Mouse (Mus musculus): ENCODE measurements around the gene Selenos. TPM values are rescaled to one million over a fixed set of nuclear protein-coding genes. Genes with fewer than 3 reads are reported as not detected.

Selenos gene
- polyA plus RNA-seq, 1 experiment from 2014 or later: 140 TPM

DNA sequence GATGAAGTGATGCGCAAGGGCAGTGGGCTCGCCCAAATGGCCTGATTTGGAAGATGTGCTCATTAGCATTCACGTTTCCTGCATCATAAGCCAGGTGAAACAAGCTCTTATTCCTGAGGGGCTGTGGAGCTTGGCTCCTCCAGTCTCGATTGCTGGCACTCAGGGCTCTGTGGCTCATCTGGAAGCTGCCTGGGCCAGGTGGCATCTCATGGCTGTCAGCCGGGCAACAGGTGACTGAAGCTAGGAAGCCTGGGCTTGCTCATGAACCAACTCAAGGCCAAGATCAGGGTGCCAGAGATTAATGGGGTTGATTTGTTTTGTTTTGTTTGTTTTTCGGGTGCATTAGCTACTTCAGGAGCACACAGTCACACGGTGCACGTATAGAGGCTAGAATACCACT is 13.2 kb downstream of the Selenos start:
- 92% methylated on average over 8 of the region's 8 CpGs for WGBS

DNA sequence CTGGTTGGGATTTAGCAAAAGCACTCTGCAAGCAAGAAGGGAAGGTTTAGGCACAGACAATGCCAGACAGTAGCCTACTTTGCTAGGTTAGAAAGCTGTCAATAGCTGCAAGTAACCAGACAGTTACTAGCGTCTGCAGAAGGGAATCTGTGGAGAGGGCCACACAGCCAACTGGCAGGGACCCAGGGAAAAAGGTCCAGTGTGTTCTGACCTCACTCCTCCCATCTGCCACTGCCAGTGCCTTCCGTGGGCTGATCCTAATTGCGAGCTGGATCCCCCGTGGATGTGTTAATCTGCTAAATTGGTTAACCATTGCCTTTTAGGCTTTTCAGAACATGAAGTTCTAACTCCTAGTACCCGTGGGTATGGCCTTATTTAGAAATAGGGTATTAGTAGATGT is 14.7 kb downstream of the Selenos start:
- Histone ChIP-seq H3K4me1 (ENCODE audit: control insufficient read depth, insufficient read depth, low read length) (no peaks in the 10 kb centered on the region), H3K4me3 (ENCODE audit: low read depth, low read length) (no peak overlapping the region), H3K4me2 (ENCODE audit: low read depth, low read length) (no peak overlapping the region), H3K9me3 (ENCODE audit: control insufficient read depth, low read length) (no peaks in the 10 kb centered on the region), H3K9ac (ENCODE audit: low read depth, low read length) (no peak overlapping the region), H3K27me3 (replicated peaks; ENCODE audit: control insufficient read depth, insufficient read depth, low read length) (no peaks in the 10 kb centered on the region), H3K27ac (replicated peaks; ENCODE audit: low read depth, low read length) (no peak overlapping the region), H3K36me3 (ENCODE audit: control insufficient read depth, insufficient read depth, low read length) (peaks cover 25% of the 10 kb centered on the region)
- ATAC-seq (ENCODE audit: low read depth): no peak
- no peak for DNase-seq (ENCODE audit: low spot score)
- WGBS: 84% methylated on average over 5 of the region's 5 CpGs

More for the DNA sequence above, 13.2 kb downstream of the Selenos start:
- ATAC-seq (ENCODE audit: low read depth) (no peak), DNase-seq (ENCODE audit: low spot score) (no peak)
- H3K4me3 ChIP-seq (ENCODE audit: low read depth, low read length): no peak overlapping the region
- no peak overlapping the region for H3K9ac ChIP-seq (ENCODE audit: low read depth, low read length)
- no peak overlapping the region for H3K4me2 ChIP-seq (ENCODE audit: low read depth, low read length)
- no peaks in the 10 kb centered on the region for H3K9me3 ChIP-seq (ENCODE audit: control insufficient read depth, low read length)
- H3K36me3 ChIP-seq (ENCODE audit: control insufficient read depth, insufficient read depth, low read length): peaks cover 40% of the 10 kb centered on the region
- H3K27ac ChIP-seq (replicated peaks; ENCODE audit: low read depth, low read length): no peak overlapping the region
- H3K27me3 ChIP-seq (replicated peaks; ENCODE audit: control insufficient read depth, insufficient read depth, low read length): no peaks in the 10 kb centered on the region
- no peaks in the 10 kb centered on the region for H3K4me1 ChIP-seq (ENCODE audit: control insufficient read depth, insufficient read depth, low read length)

DNA sequence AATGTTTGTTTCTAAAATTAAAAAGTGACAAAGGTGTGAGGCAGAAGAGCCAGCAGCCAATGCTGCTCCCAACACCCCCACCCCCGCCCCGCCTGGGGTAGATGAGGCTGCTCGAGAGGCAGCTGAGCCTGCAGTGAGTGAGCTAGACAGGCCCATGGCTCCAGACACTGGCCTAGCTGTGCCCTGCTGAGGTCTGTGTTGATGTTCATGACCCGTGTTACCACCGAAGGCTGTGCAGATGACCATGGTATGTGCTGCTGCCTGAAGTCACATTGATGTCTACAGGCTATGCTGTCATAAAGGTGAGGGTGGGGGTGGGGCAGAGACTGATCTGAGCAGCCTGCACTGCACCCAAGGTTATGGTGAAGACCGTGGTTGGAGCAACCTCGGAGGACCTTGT is 19.4 kb downstream of the Selenos start:
- 75% methylated on average over 7 of the region's 7 CpGs for WGBS
- Histone ChIP-seq H3K4me2 (ENCODE audit: low read depth, low read length) (no peak overlapping the region), H3K4me3 (ENCODE audit: low read depth, low read length) (no peak overlapping the region), H3K4me1 (ENCODE audit: control insufficient read depth, insufficient read depth, low read length) (peaks cover 3% of the 10 kb centered on the region; the same call in 1 of the 2 replicates), H3K9ac (ENCODE audit: low read depth, low read length) (no peak overlapping the region), H3K36me3 (ENCODE audit: control insufficient read depth, insufficient read depth, low read length) (no peaks in the 10 kb centered on the region), H3K27me3 (replicated peaks; ENCODE audit: control insufficient read depth, insufficient read depth, low read length) (no peaks in the 10 kb centered on the region), H3K9me3 (ENCODE audit: control insufficient read depth, low read length) (no peaks in the 10 kb centered on the region), H3K27ac (replicated peaks; ENCODE audit: low read depth, low read length) (no peak overlapping the region)
- DNase-seq (ENCODE audit: low spot score) (no peak), ATAC-seq (ENCODE audit: low read depth) (no peak)

DNA sequence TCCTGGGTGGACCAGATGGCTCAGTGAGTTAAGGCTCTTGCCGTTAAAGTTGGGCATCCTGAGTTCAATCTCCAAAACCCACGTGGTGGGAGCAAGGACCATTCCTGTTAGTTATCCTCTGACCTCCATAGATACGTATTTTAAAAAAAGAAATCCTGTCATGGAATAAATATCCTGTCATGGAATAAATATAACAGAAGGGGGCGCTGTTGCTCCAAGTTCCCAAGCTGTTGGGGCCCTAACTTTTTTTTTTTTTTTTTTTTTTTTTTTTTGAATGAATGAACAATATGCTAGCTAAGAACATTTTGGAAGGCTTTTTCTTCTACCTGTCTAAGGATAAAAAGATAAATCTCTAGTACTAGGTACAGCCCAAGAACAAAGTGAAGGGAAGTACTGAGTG is 22.4 kb downstream of the Selenos start:
- Histone ChIP-seq H3K9ac (ENCODE audit: low read depth, low read length) (no peak overlapping the region), H3K4me1 (ENCODE audit: control insufficient read depth, insufficient read depth, low read length) (peaks cover 3% of the 10 kb centered on the region; the same call in 1 of the 2 replicates), H3K27me3 (replicated peaks; ENCODE audit: control insufficient read depth, insufficient read depth, low read length) (no peaks in the 10 kb centered on the region), H3K4me2 (ENCODE audit: low read depth, low read length) (no peak overlapping the region), H3K4me3 (ENCODE audit: low read depth, low read length) (no peak overlapping the region), H3K9me3 (ENCODE audit: control insufficient read depth, low read length) (no peaks in the 10 kb centered on the region), H3K27ac (replicated peaks; ENCODE audit: low read depth, low read length) (no peak overlapping the region), H3K36me3 (ENCODE audit: control insufficient read depth, insufficient read depth, low read length) (no peaks in the 10 kb centered on the region)
- 6% methylated on average over 4 of the region's 4 CpGs for WGBS
- DNase-seq (ENCODE audit: low spot score) (peak; percentile 43), ATAC-seq (ENCODE audit: low read depth) (no peak)

DNA sequence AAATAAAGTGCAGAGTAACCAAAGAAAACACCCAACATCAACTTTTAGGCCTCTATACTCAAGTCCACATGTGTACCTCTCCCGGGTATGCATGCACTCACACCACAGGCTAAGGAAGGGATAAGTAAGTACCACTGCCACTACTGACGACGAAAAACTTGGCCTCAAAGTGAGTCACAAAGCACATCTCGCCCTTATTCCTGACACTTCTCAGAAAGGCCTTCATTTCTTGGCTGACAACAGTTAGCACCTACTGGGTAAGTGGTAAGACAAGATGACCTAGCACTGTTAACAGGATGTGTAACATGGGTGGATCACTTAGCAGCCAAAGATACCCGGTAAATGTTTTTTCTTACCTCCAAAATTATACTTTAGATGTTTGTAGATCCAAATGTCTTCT is 25.1 kb downstream of the Selenos start:
- 85% methylated on average over 5 of the region's 5 CpGs for WGBS

DNA sequence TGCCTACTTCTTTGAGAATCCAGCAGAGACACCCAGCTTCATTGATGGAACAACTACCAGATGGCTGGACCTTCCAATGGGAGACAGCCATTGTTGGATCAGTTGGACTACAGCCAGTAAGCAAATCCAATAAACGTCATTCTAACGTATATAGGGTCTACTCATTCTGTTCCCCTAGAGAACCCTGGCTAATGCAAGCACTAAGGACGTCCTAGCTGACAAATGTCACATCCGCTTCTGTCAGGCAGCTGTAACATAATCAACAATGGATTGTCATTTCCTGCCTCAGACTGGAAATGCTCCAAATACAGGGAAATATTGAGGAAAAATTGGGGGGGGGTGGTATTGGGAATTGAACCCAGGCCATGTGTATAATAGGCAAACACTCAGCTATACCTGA is 26.3 kb downstream of the Selenos start:
- no peak overlapping the region for H3K27ac ChIP-seq (replicated peaks; ENCODE audit: low read depth, low read length)
- H3K4me2 ChIP-seq (ENCODE audit: low read depth, low read length): no peak overlapping the region
- 55% methylated on average over 4 of the region's 4 CpGs for WGBS
- ATAC-seq (ENCODE audit: low read depth) (no peak), DNase-seq (ENCODE audit: low spot score) (no peak)
- H3K4me3 ChIP-seq (ENCODE audit: low read depth, low read length): no peak overlapping the region
- H3K4me1 ChIP-seq (ENCODE audit: control insufficient read depth, insufficient read depth, low read length): peaks cover 3% of the 10 kb centered on the region; the same call in 1 of the 2 replicates
- H3K27me3 ChIP-seq (replicated peaks; ENCODE audit: control insufficient read depth, insufficient read depth, low read length): no peaks in the 10 kb centered on the region
- no peak overlapping the region for H3K9ac ChIP-seq (ENCODE audit: low read depth, low read length)
- no peaks in the 10 kb centered on the region for H3K36me3 ChIP-seq (ENCODE audit: control insufficient read depth, insufficient read depth, low read length)
- H3K9me3 ChIP-seq (ENCODE audit: control insufficient read depth, low read length): no peaks in the 10 kb centered on the region

More for the DNA sequence above, 25.1 kb downstream of the Selenos start:
- no peaks in the 10 kb centered on the region for H3K27me3 ChIP-seq (replicated peaks; ENCODE audit: control insufficient read depth, insufficient read depth, low read length)
- peaks cover 3% of the 10 kb centered on the region; the same call in 1 of the 2 replicates for H3K4me1 ChIP-seq (ENCODE audit: control insufficient read depth, insufficient read depth, low read length)
- H3K9ac ChIP-seq (ENCODE audit: low read depth, low read length): no peak overlapping the region
- ATAC-seq (ENCODE audit: low read depth) (no peak), DNase-seq (ENCODE audit: low spot score) (no peak)
- H3K36me3 ChIP-seq (ENCODE audit: control insufficient read depth, insufficient read depth, low read length): no peaks in the 10 kb centered on the region
- H3K4me3 ChIP-seq (ENCODE audit: low read depth, low read length): no peak overlapping the region
- no peaks in the 10 kb centered on the region for H3K9me3 ChIP-seq (ENCODE audit: control insufficient read depth, low read length)
- no peak overlapping the region for H3K4me2 ChIP-seq (ENCODE audit: low read depth, low read length)
- H3K27ac ChIP-seq (replicated peaks; ENCODE audit: low read depth, low read length): no peak overlapping the region

DNA sequence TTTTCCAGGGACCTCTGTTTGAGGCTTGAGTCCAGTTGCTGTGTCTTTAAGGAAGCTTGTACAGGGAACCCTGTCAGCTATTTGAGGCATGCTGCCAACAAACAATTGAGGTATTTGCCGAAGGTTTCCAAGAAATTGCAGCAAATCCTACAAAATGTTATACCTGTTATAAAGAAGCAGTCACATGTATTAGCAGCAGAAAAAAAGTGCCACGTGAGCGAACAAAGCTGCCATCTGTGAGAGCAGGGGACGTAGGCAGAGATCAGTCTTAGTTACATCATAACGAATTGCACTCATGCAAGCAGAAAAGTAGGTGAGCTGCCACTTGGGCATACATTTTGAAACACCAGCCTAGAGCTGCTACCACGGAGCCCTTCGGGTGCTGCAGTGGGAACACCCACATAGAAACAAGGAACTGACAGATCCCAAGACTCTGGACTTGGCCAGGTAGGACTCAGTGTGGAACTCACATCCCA is 27.2 kb downstream of the Selenos start:
- 51% methylated on average over 7 of the region's 7 CpGs for WGBS
- Histone ChIP-seq H3K4me3 (ENCODE audit: low read depth, low read length) (no peak overlapping the region), H3K9me3 (ENCODE audit: control insufficient read depth, low read length) (no peaks in the 10 kb centered on the region)

DNA sequence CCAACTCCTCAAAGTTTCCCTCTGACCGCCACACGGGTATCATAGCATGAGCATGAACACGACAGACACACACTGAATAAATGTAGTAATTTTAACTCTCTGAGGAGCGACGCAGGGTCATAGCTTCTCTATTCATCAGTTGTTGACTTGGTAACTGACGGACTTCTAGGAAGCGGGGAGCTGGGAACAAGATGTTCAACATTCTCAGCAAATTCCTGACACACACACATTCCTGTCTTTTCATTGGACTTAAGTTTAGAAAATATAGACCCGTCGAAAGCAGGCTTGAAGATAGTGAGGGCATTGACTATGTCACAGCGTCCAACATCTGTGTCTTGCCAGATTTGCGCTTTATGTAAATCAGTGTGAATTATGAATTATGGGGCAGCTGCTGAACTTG is 27.8 kb downstream of the Selenos start:
- no peak for ATAC-seq (ENCODE audit: low read depth)
- Histone ChIP-seq H3K4me1 (ENCODE audit: control insufficient read depth, insufficient read depth, low read length) (peaks cover 12% of the 10 kb centered on the region), H3K36me3 (ENCODE audit: control insufficient read depth, insufficient read depth, low read length) (no peaks in the 10 kb centered on the region), H3K27me3 (replicated peaks; ENCODE audit: control insufficient read depth, insufficient read depth, low read length) (no peaks in the 10 kb centered on the region), H3K9me3 (ENCODE audit: control insufficient read depth, low read length) (no peaks in the 10 kb centered on the region), H3K9ac (ENCODE audit: low read depth, low read length) (no peak overlapping the region), H3K27ac (replicated peaks; ENCODE audit: low read depth, low read length) (no peak overlapping the region), H3K4me2 (ENCODE audit: low read depth, low read length) (no peak overlapping the region), H3K4me3 (ENCODE audit: low read depth, low read length) (no peak overlapping the region)
- WGBS: 60% methylated on average over 11 of the region's 11 CpGs
- DNase-seq (ENCODE audit: low spot score): no peak

More for the DNA sequence above, 27.2 kb downstream of the Selenos start:
- no peak for ATAC-seq (ENCODE audit: low read depth)
- no peaks in the 10 kb centered on the region for H3K36me3 ChIP-seq (ENCODE audit: control insufficient read depth, insufficient read depth, low read length)
- H3K9ac ChIP-seq (ENCODE audit: low read depth, low read length): no peak overlapping the region
- peak; percentile 60 for DNase-seq (ENCODE audit: low spot score)
- H3K27ac ChIP-seq (replicated peaks; ENCODE audit: low read depth, low read length): no peak overlapping the region
- no peaks in the 10 kb centered on the region for H3K27me3 ChIP-seq (replicated peaks; ENCODE audit: control insufficient read depth, insufficient read depth, low read length)
- H3K4me1 ChIP-seq (ENCODE audit: control insufficient read depth, insufficient read depth, low read length): peaks cover 10% of the 10 kb centered on the region
- H3K4me2 ChIP-seq (ENCODE audit: low read depth, low read length): no peak overlapping the region

DNA sequence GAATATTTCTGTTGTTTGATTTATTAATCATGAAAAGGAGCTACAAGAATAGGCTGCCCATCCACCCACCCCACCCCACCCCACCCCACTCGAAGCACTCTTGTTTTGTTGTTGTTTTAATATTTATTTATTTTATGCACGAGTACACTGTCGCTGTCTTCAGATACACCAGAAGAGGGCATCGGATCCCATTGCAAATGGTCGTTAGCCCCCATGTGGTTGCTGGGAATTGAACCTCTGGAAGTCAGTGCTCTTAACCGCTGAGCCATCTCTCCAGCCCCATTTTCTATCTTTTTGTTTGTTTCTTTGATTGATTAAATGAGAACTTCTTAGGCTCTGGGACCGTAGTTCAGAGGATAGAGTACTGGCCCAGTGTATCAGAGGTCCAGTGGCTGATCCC is 28.5 kb downstream of the Selenos start:
- H3K9me3 ChIP-seq (ENCODE audit: control insufficient read depth, low read length): no peaks in the 10 kb centered on the region
- no peak overlapping the region for H3K4me3 ChIP-seq (ENCODE audit: low read depth, low read length)
- peaks cover 16% of the 10 kb centered on the region for H3K4me1 ChIP-seq (ENCODE audit: control insufficient read depth, insufficient read depth, low read length)
- DNase-seq (ENCODE audit: low spot score): peak; percentile 59
- H3K36me3 ChIP-seq (ENCODE audit: control insufficient read depth, insufficient read depth, low read length): no peaks in the 10 kb centered on the region
- H3K27me3 ChIP-seq (replicated peaks; ENCODE audit: control insufficient read depth, insufficient read depth, low read length): no peaks in the 10 kb centered on the region
- H3K4me2 ChIP-seq (ENCODE audit: low read depth, low read length): no peak overlapping the region
- no peak overlapping the region for H3K27ac ChIP-seq (replicated peaks; ENCODE audit: low read depth, low read length)
- no peak overlapping the region for H3K9ac ChIP-seq (ENCODE audit: low read depth, low read length)
- 10% methylated on average over 7 of the region's 7 CpGs for WGBS
- ATAC-seq (ENCODE audit: low read depth): no peak
